Mouse (Mus musculus): ENCODE results near the gene Bmper. TPM values are rescaled to one million over a fixed set of nuclear protein-coding genes. Genes with fewer than 3 reads are reported as not detected.

Gene Bmper
- total RNA-seq, 2 experiments from 2014 or later: 6.4 to 11.8 TPM

GRCm38 (mm10) chr9:23412956-23413355, 190.1 kb downstream of the Bmper start:
- DNase-seq (ENCODE audit: low spot score in 2 of 2): no peak

- DNase-seq (ENCODE audit: low spot score in 2 of 2): no peak
Observed at GRCm38 (mm10) chr9:23419107-23419506, 196.2 kb downstream of the Bmper start.

GRCm38 (mm10) chr9:23423748-23424147, 200.9 kb downstream of the Bmper start:
- DNase-seq (ENCODE audit: low spot score in 2 of 2): no peak

GRCm38 (mm10) chr9:23432631-23433030, 209.8 kb downstream of the Bmper start:
- DNase-seq (ENCODE audit: low spot score in 2 of 2): no peak

- DNase-seq (ENCODE audit: low spot score in 2 of 2): no peak
Observed at GRCm38 (mm10) chr9:23433238-23433637, 210.4 kb downstream of the Bmper start.

GRCm38 (mm10) chr9:23436751-23437150, 213.9 kb downstream of the Bmper start:
- peak in 1 of 2 experiments; percentile 24 for DNase-seq (ENCODE audit: low spot score in 2 of 2)

- DNase-seq (ENCODE audit: low spot score in 2 of 2): no peak
Observed at GRCm38 (mm10) chr9:23438662-23439061, 215.8 kb downstream of the Bmper start.

- no peak for DNase-seq (ENCODE audit: low spot score in 2 of 2)
Observed at GRCm38 (mm10) chr9:23442168-23442567, 219.3 kb downstream of the Bmper start.

GRCm38 (mm10) chr9:23444975-23445374, 222.1 kb downstream of the Bmper start:
- DNase-seq (ENCODE audit: low spot score in 2 of 2): no peak

GRCm38 (mm10) chr9:23447271-23447961, 224.5 kb downstream of the Bmper start:
- no peak for DNase-seq (ENCODE audit: low spot score in 2 of 2)

GRCm38 (mm10) chr9:23453309-23453708, 230.4 kb downstream of the Bmper start:
- DNase-seq (ENCODE audit: low spot score in 2 of 2): no peak

GRCm38 (mm10) chr9:23457186-23457585, 234.3 kb downstream of the Bmper start:
- no peak for DNase-seq (ENCODE audit: low spot score in 2 of 2)

GRCm38 (mm10) chr9:23460721-23461120, 237.8 kb downstream of the Bmper start:
- no peak for DNase-seq (ENCODE audit: low spot score in 2 of 2)

- DNase-seq (ENCODE audit: low spot score in 2 of 2): peak; percentile 36 to 46
Observed at GRCm38 (mm10) chr9:23462949-23463608, 240.2 kb downstream of the Bmper start.

GRCm38 (mm10) chr9:23464981-23465630, 242.2 kb downstream of the Bmper start:
- no peak for DNase-seq (ENCODE audit: low spot score in 2 of 2)

GRCm38 (mm10) chr9:23469886-23470285, 247.0 kb downstream of the Bmper start:
- no peak for DNase-seq (ENCODE audit: low spot score in 2 of 2)

- DNase-seq (ENCODE audit: low spot score in 2 of 2): no peak
Observed at GRCm38 (mm10) chr9:23485851-23486250, 263.0 kb downstream of the Bmper start.

- no peak for DNase-seq (ENCODE audit: low spot score in 2 of 2)
Observed at GRCm38 (mm10) chr9:23486725-23487378, 264.0 kb downstream of the Bmper start.

GRCm38 (mm10) chr9:23488265-23488664, 265.4 kb downstream of the Bmper start:
- DNase-seq (ENCODE audit: low spot score in 2 of 2): no peak

- DNase-seq (ENCODE audit: low spot score in 2 of 2): peak; percentile 22 to 41
Observed at GRCm38 (mm10) chr9:23495400-23495799, 272.5 kb downstream of the Bmper start.

GRCm38 (mm10) chr9:23497626-23498025, 274.8 kb downstream of the Bmper start:
- peak; percentile 64 to 73 for DNase-seq (ENCODE audit: low spot score in 2 of 2)

GRCm38 (mm10) chr9:23533870-23534269, 311.0 kb downstream of the Bmper start:
- no peak for DNase-seq (ENCODE audit: low spot score in 2 of 2)
